Mouse (Mus musculus) cerebral cortex, adult 2 months (tissue): ENCODE results near the gene Adsl.

Experiments
- WGBS: fragments of 180-500 bp; shearing (Covaris S2); methylation state at CpG from one replicate; pipeline ENCODE4 v1.1.7; 2018; 5-methylcytosine and 5-hydroxymethylcytosine counted together

The Adsl gene

GRCm38 (mm10) chr15:80941468-80942040 is 6.7 kb upstream of the Adsl start:
- WGBS, result 61% methylated on average over 6 of the region's 6 CpGs

- 52% methylated on average over 3 of the region's 3 CpGs for WGBS
These were observed 2.4 kb upstream of the Adsl start for GRCm38 (mm10) chr15:80945851-80946250.

GRCm38 (mm10) chr15:80949431-80949830 is 1.1 kb downstream of the Adsl start:
- 44% methylated on average over 4 of the region's 4 CpGs for WGBS

GRCm38 (mm10) chr15:80950055-80950454 is 1.8 kb downstream of the Adsl start:
- WGBS, result 69% methylated on average over 7 of the region's 7 CpGs

GRCm38 (mm10) chr15:80953971-80954370 is 5.7 kb downstream of the Adsl start:
- 91% methylated on average over 9 of the region's 9 CpGs for WGBS

GRCm38 (mm10) chr15:80954861-80955260 is 6.6 kb downstream of the Adsl start:
- WGBS, result 46% methylated on average over 3 of the region's 3 CpGs

GRCm38 (mm10) chr15:80955836-80956438 is 7.6 kb downstream of the Adsl start:
- 70% methylated on average over 12 of the region's 12 CpGs for WGBS

- 97% methylated on average over 1 of the region's 1 CpGs for WGBS
These were observed 21.1 kb downstream of the Adsl start for GRCm38 (mm10) chr15:80969371-80969770.

- WGBS, result 52% methylated on average over 5 of the region's 5 CpGs
These were observed 26.0 kb downstream of the Adsl start for GRCm38 (mm10) chr15:80974311-80974710.

GRCm38 (mm10) chr15:80975666-80976065 is 27.4 kb downstream of the Adsl start:
- WGBS, result 83% methylated on average over 3 of the region's 3 CpGs

GRCm38 (mm10) chr15:80977620-80978334 is 29.5 kb downstream of the Adsl start, which contains the start of gene Sgsm3:
Gene Sgsm3, plus strand, starts transcription at chr15:80977765.
- WGBS, result under 1% methylated on average over 67 of the region's 67 CpGs

- WGBS, result 41% methylated on average over 4 of the region's 4 CpGs
These were observed 31.3 kb downstream of the Adsl start for GRCm38 (mm10) chr15:80979611-80980010.

GRCm38 (mm10) chr15:80981176-80981575 is 32.9 kb downstream of the Adsl start:
- WGBS, result 94% methylated on average over 4 of the region's 4 CpGs

- 93% methylated on average over 2 of the region's 2 CpGs for WGBS
These were observed 35.0 kb downstream of the Adsl start for GRCm38 (mm10) chr15:80983264-80983663.

GRCm38 (mm10) chr15:80988331-80988730 is 40.0 kb downstream of the Adsl start:
- 41% methylated on average over 1 of the region's 1 CpGs for WGBS

GRCm38 (mm10) chr15:80989712-80990111 is 41.4 kb downstream of the Adsl start:
- WGBS, result 58% methylated on average over 3 of the region's 3 CpGs

GRCm38 (mm10) chr15:80994959-80995358 is 46.7 kb downstream of the Adsl start:
- WGBS, result 60% methylated on average over 5 of the region's 5 CpGs

- 77% methylated on average over 6 of the region's 6 CpGs for WGBS
These were observed 48.0 kb downstream of the Adsl start for GRCm38 (mm10) chr15:80996090-80996835.

GRCm38 (mm10) chr15:80997077-80997476 is 48.8 kb downstream of the Adsl start:
- 63% methylated on average over 1 of the region's 1 CpGs for WGBS

GRCm38 (mm10) chr15:81000419-81001138 is 52.3 kb downstream of the Adsl start:
- WGBS, result 39% methylated on average over 3 of the region's 4 CpGs

- 83% methylated on average over 10 of the region's 10 CpGs for WGBS
These were observed 57.9 kb downstream of the Adsl start for GRCm38 (mm10) chr15:81006127-81006735.
